Mouse (Mus musculus) liver, adult (tissue): ENCODE data around the gene Thsd7b.

Source experiments
- GATA4 ChIP-seq: IDR thresholded peaks from 2 replicates; pipeline ENCODE4 v1.6.1; 2014; ENCODE audit warnings: mild to moderate bottlenecking, low read length; ENCODE audit not compliant: insufficient replicate concordance

Thsd7b gene

DNA sequence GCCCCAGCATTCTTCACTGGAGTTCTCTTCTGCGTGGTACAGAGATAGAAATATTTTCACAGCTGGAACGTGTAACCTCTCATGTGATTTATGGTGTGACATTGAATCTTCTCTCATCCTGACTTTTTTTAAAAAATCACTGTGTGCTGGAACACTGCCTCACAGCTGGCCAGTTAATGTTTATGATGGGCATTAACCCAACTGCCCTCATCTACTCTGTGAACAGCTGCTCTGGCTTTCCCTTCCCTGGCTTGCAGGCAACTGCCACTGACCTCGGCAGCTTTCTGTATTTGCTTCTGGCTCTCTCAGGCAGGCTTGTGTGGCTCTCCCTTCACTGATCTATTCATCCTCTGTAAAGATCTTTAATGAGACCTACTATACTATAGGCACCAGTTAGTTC is 564.7 kb downstream of the Thsd7b start:
- TF ChIP-seq GATA4 = no peak

DNA sequence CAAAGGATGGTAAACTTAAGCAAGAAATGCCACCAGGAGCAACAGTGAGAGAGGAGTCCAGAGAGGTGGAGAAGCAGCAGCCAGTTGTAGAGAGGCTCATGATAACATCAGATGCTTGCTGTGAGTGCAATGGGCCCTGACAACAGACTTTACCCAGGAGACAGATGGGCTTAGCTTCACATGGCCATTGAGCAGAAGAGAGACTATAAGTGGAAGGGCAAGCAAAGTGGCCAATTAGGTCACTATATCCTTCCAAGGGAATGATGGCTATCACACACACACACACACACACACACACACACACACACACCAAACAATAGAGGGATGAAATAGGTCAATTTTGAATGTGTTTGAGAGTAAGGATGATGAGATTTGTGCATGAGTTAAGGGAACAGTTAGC is 565.4 kb downstream of the Thsd7b start:
- no peak for TF ChIP-seq GATA4

DNA sequence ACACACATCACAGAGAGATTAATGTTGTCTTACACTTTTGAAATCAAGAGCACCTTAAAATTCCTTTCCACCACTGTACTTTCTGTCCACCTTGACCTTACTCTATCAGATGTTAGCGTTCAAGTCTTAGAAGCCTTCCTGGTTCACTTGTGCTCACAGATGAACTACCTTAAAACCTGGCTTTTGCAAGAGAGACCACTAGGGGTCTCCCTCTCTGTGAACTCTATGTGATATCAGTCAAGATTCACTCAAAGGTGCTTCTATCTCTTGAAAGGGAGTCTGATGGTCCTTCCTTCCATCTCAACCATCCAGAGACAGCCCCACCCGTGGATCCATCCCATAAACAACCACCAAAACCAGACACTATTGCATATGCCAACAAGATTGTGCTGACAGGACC is 570.3 kb downstream of the Thsd7b start:
- no peak for TF ChIP-seq GATA4

DNA sequence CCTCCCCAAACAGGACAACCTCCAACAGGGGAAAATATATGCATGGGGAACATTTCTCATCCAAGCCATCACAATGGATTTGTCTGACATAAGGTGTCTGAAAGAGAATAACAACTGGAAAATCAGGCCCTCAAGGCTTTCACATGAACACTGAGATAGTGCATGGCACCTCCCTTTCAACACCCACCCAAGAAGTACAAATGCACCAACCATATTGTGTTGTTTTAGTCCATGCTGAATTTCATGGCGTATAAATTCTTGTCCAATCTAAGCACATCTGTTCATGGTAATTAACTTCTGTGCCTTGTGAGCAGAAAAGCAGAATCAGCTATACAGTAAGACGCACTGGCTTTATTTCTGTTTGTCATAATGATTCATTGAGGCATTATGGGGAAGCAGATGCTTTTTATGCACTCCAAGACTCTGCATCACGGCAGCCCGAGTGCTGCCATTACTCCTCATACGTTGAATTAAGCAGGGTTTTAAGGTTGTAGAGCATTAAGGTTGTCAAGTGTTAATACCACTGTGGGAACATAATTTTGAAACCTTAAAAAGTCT is 577.0 kb downstream of the Thsd7b start:
- TF ChIP-seq GATA4 = no peak

DNA sequence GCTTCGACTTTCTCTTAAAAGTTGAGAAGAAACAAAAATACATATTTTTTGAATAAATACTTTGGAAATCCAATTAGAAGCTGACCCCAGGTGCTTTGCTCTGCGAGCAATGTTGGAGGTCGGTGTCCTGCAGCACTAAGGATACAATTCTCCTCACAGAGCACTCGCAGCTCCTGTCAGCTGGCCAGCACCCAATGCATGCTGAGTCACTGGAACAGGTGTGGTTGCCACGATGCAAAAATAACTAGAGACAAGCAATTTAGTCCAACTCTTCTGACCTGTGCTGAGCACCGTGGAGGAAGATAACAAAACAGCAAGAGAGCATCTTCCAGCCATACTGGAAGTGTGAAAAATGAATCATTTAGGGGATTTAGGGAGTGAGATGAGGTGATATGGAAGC is 594.6 kb downstream of the Thsd7b start:
- no peak for TF ChIP-seq GATA4

DNA sequence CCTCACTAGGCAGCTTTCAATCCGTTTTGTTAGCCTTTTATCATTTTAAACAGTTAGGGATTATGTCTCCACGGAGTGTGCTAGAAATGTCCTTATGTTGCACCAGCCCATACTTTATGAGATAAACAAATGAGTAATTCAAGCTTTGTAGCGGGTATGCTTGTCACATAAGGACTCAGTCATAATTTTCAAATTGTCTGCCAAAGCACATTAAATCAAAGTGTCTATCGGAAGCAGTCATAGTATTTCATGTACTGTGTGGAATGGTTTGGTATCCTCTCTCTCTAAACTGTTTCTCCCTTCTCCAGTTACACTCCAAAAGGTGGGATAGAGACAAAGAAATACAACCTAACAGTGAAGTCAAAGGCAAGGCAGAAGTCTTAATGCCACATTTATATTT is 601.3 kb downstream of the Thsd7b start:
- no peak for TF ChIP-seq GATA4

DNA sequence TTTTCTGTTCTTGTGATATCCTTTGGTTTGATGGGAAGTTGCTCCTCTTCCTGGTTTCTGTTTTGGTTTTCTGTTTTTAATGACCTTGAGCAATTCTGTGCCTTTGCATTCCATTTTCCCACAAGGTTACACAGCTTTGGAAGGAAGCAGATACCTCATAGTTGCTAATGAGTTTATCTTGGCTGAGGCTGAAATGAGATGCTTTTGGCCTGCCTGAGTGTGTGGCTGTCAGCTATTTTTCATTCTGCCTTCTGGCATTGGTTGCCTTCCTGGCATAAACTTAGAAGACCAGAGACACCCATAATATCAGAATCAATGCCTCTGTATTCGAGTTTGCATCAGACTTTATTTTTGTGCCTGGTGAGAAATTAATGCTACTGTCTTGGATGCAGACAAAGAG is 614.8 kb downstream of the Thsd7b start:
- TF ChIP-seq GATA4 = no peak

DNA sequence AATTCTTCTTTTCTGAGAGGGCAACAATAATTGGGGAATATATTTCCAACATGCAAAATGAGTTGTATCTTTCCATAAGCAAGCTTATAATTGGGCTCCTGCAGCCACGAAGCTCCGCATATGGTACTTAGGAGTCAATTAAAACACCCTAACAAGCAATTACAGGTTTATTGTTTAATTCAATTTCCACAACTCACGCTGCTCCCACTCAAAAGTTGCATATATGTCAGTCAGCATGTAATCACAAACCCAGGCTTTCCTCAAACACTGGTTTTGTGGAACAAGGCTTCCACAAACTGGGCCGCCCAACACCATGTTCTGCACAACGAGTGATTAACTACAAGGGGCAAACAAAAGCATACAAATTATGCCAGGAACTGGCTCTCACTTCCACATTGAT is 625.0 kb downstream of the Thsd7b start:
- TF ChIP-seq GATA4 = no peak

DNA sequence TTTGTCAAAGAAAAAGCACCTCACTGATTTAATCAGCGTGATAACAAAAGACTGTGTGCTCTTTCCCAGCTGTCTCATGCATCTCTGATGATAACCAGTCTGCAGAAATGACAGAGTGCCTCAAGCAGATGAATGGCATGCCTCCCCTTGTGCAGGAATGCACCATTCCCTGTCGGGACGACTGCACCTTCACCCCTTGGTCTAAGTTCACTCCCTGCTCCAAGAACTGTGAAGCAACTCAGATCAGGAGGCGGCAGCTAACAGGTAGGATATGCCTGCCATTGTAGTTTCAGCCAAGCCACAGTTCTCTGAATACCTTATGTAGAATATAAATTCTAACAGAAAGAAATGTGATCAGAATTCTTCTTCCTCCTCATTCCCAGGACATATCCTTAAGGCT is 642.4 kb downstream of the Thsd7b start:
- no peak for TF ChIP-seq GATA4

DNA sequence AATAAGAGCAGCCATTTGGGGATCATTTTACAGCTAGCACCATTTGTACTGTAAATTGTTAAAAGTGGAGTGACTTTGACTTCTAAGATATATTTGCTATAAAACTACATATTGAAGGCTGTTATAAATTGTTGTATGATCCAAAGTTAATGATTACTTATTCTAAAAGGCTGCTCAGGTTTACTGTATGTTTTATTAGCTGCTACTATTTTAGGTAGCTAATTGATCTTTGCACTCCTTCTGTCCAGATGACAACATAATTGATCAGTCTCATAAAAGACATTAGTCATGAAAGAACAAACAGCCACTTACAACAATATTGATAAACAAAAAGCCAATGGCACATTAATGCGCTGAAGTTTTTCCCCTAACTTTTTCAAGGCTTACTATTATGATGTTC is 644.5 kb downstream of the Thsd7b start:
- TF ChIP-seq GATA4 = no peak

DNA sequence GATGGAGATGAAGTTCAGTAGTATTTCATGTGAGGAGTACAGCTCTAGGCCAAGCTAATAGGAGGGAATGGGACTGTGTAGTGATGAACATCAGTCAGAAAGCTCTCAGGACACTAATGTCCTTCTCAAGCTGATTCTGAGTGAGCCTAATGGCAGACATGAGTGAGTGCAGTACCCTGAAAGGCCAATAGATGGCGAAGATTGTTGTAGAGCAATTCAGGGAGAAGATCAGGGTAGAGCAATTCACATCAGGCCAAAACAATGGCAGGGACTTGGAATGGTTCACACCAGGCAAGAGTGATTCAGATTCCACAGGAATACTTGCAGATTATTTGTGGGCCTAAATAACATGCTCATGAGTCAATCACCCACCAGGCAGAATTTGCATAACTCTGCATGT is 646.3 kb downstream of the Thsd7b start:
- no peak for TF ChIP-seq GATA4

DNA sequence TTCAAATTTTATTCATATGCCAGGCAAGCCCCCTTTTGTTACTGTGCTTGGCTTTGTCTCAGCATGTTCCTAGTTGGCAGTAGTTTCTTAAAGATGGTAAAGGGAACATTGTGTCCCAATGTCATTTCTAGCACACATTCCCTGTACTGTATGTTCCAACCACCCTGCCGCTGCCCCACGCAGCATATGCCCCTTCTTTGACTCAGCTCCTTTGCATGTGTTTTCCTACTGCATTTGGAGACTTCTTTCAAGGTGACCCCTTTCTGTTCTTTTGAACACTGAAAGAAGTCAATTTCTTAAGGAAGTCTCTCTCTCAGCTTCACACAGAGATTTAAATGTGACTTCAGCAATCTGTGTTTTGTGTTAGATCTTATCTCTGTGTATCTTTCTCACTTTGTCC is 657.9 kb downstream of the Thsd7b start:
- no peak for TF ChIP-seq GATA4

DNA sequence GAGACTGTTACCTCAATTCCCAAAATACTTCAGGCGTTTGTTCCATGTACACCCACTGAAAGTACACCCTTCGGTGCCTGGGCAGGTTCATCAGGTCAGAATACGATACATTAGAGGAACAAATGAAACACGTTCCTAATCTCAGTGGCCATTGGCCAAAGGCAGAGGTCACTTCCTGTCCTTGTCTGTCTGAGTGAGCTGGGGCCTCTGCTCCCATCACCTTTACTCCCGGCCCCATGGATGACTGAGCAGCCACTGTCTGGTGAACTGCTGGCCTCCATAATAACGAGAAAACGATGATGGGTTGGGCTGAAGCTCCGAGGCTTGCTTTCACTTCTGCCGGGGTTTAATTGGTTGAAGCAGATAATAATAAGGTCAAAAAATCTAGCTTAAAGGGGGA is 670.0 kb downstream of the Thsd7b start:
- no peak for TF ChIP-seq GATA4

DNA sequence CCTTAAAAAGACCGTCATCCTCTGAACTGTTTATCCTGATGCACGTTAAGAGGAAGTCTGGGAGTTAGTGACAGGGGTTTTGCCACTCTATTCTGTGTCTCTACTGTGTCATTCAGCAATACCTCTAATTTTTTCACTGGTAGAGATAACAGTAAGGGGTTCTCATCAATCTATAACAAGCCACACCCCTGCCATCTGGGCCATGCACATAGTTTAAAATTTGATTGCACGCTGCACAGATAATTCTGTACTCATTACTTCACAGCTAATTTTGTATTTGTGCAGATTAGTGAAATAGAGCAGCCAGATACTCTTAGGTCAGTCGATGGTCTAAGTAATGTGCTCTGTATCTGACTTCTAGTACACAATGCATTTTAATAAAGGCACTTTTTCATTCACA is 673.9 kb downstream of the Thsd7b start:
- no peak for TF ChIP-seq GATA4

DNA sequence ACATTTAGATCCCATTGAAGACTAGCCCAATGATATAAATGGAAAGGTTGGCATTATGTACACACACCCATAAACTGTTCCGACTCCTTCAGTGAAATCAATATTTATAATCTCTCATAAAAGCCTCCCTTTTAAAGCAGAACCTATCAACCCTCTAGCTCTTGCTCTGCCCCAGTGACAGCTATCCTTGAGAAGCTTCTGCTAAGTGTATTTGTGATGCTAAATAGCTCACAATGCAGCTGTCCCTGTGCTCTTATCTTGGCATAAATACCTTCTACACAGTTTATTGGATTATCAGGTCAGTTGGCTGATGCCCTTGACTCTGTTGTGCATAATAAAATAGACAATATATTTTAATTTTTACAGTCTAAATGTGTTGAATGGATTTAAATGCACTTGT is 682.4 kb downstream of the Thsd7b start:
- no peak for TF ChIP-seq GATA4

DNA sequence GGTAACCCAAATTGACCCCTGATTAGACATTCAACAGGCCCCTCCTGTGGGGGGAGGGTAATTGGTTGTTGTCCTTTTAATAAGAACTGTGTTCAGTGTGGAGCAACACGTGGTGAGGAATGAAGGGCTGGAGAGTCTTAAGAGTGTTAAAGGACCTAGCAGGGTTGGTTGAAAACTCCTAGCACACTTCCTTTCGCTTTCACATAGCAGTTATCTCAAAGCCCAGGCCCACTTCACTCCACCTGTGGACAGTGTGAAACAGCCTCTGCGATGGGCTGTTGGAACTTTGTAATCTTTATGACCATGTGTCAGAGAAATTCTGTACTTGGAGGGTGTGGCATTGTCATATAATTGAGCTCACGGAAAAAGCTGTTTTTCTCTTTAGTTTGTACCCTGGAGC is 683.5 kb downstream of the Thsd7b start:
- no peak for TF ChIP-seq GATA4

DNA sequence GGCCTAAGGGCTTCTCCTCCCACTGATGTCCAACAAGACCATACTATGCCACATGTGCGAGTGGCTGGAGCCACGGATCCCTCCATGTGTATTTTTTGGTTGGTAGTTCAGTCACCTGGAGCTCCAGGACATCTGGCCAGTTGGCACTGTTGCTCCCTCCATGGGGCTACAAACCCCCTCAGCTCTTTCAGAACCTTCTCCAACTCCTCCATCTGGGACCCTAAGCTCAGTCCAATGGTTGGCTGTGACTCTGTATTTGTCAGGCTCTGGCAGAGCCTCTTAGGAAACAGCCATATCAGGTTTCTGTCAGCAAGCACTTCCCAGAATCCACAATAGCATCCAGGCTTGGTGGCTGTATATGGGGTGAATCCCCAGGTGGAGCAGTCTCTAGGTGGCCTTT is 690.1 kb downstream of the Thsd7b start:
- TF ChIP-seq GATA4 = no peak

DNA sequence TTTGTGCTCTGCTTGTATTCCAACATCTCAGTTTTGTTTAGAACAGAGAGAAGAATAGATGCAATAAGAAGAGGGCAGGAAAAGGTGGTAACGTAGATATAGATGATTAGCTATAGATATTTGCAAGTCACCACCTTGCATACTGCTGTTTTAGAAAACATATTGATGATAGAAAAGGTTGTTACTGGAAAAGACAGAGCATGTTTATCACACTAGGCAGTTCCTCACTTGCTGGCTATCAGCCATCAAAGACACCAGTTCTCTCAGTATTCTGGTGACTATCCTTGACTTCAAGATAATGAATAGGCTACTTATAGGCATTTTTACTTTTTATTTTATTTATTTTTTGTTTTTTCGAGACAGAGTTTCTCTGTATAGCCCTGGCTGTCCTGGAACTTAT is 717.7 kb downstream of the Thsd7b start:
- no peak for TF ChIP-seq GATA4
